Mouse (Mus musculus) neural tube, embryonic 11.5 days (tissue): ENCODE results near the gene Degs2. TPM values are rescaled to one million over a fixed set of nuclear protein-coding genes. Genes with fewer than 3 reads are reported as not detected.

Source experiments
- ATAC-seq: fragments of 200-750 bp; cut with Nextera tagmentation; 2 replicates; pipeline ENCODE4 v1.8.0; 2017; ENCODE audit warnings: moderate number of reproducible peaks, mild to moderate bottlenecking, moderate TSS enrichment, moderate library complexity; ENCODE audit not compliant: insufficient read depth, low FRiP score, low TSS enrichment
- DNase-seq: peaks from one replicate; pipeline ENCODE4 v3.0.0-alpha.2; 2015; ENCODE audit warnings: low spot score
- H3K27ac ChIP-seq: fragments of 300-500 bp; sonication (generic); 2 replicates; pipeline ENCODE4 v1.5.1; 2014; ENCODE audit warnings: low read depth, mild to moderate bottlenecking, low read length
- H3K27me3 ChIP-seq: fragments of 300-500 bp; sonication (generic); 2 replicates; pipeline ENCODE4 v1.6.1; 2014; ENCODE audit warnings: mild to moderate bottlenecking, low read length, mixed read lengths; ENCODE audit not compliant: control insufficient read depth, insufficient read depth
- H3K36me3 ChIP-seq: fragments of 300-500 bp; sonication (generic); 2 replicates; pipeline ENCODE4 v1.6.1; 2014; ENCODE audit warnings: mild to moderate bottlenecking, low read length, moderate library complexity, mixed read lengths; ENCODE audit not compliant: control insufficient read depth, insufficient read depth
- H3K4me1 ChIP-seq: fragments of 300-500 bp; sonication (generic); 2 replicates; pipeline ENCODE4 v1.6.1; 2014; ENCODE audit warnings: low read length, mixed read lengths; ENCODE audit not compliant: control insufficient read depth, insufficient read depth
- H3K4me2 ChIP-seq: fragments of 300-500 bp; sonication (generic); 2 replicates; pipeline ENCODE4 v1.6.1; 2014; ENCODE audit warnings: low read depth, mild to moderate bottlenecking, moderate library complexity
- H3K4me3 ChIP-seq: fragments of 300-500 bp; sonication (generic); 2 replicates; pipeline ENCODE4 v1.5.1; 2014; ENCODE audit warnings: low read depth, low read length
- H3K9ac ChIP-seq: fragments of 300-500 bp; sonication (generic); 2 replicates; pipeline ENCODE4 v1.6.1; 2014; ENCODE audit warnings: mild to moderate bottlenecking, low read length
- H3K9me3 ChIP-seq: fragments of 300-500 bp; sonication (generic); 2 replicates; pipeline ENCODE4 v1.6.1; 2016; ENCODE audit warnings: low read length; ENCODE audit not compliant: control insufficient read depth
- WGBS: fragments of 180-500 bp; shearing (Covaris S2); extraction: QIAGEN DNeasy Blood & Tissue Kit; methylation state at CpG from one replicate; pipeline ENCODE4 v1.1.7; 2014; 5-methylcytosine and 5-hydroxymethylcytosine counted together
- polyA plus RNA-seq: library from polyadenylated mRNA; unstranded; fragments of >200 nt; fragmentation: Nextera tagmentation; extraction: Ambion mirVana; gene quantifications from 2 replicates; pipeline ENCODE4 v1.2.1, GENCODE M21; 2014

Degs2 gene
- polyA plus RNA-seq, 1 experiment from 2014 or later, result 1.8 TPM

- Histone ChIP-seq H3K27me3 (no peaks in the 10 kb centered on the region), H3K9ac (no peak overlapping the region), H3K27ac (no peak overlapping the region), H3K4me3 (no peak overlapping the region), H3K4me1 (no peaks in the 10 kb centered on the region), H3K36me3 (no peaks in the 10 kb centered on the region), H3K4me2 (no peak overlapping the region), H3K9me3 (no peaks in the 10 kb centered on the region)
- WGBS, result 75% methylated on average over 2 of the region's 2 CpGs
- ATAC-seq, result no peak
- DNase-seq, result no peak
These were observed 8.5 kb downstream of the Degs2 start for GRCm38 (mm10) chr12:108693592-108693991.

DNA sequence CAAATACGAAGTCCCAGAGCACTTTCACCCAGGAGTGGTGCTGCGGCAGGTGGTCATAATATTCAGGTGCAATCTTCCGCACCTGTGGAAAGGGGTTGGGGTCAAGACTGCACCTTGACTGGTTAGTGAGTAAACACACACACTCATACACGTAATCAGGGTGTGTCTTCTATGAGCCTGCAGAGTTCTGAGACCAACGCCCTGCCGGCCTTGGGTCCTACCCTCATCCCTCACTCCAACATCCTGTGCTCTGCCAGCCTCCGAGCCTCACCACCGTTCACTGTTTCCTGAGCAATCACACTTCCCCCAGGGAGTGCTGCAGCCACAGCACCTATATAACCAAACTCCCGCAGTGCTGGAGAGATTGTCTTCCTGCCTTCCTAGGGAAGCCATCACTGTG lies 11.6 kb downstream of the Degs2 start:
- Histone ChIP-seq H3K9me3 (no peaks in the 10 kb centered on the region), H3K27me3 (no peaks in the 10 kb centered on the region), H3K4me1 (no peaks in the 10 kb centered on the region), H3K4me3 (no peak overlapping the region), H3K27ac (no peak overlapping the region), H3K4me2 (no peak overlapping the region), H3K9ac (no peak overlapping the region), H3K36me3 (peaks cover 5% of the 10 kb centered on the region)
- ATAC-seq (no peak), DNase-seq (no peak)
- WGBS, result 78% methylated on average over 9 of the region's 9 CpGs

DNA sequence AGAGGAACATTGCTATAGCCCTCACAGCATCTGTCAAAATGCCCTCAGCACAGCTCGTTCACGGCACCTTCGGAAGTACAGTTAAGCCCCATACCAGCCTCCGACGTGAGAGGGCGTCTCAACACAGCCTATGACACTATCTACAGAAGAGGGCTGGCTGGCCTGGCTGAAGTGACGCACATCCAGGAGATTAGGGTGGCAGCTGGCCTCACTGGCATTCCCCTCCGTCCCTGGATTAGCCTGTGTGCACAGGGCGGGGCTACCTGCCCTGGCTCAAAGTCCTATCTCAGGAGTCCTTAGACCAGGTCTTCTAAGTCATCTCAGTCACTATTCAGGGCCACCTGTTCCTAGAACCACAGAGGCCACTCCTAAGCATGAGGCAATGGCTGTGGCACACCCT lies 12.9 kb downstream of the Degs2 start:
- DNase-seq (no peak), ATAC-seq (no peak)
- H3K27me3 ChIP-seq, result no peaks in the 10 kb centered on the region
- no peak overlapping the region for H3K27ac ChIP-seq
- 86% methylated on average over 9 of the region's 9 CpGs for WGBS
- H3K4me3 ChIP-seq, result no peak overlapping the region
- no peak overlapping the region for H3K9ac ChIP-seq
- H3K4me1 ChIP-seq, result no peaks in the 10 kb centered on the region
- peaks cover 5% of the 10 kb centered on the region for H3K36me3 ChIP-seq
- H3K9me3 ChIP-seq, result no peaks in the 10 kb centered on the region
- H3K4me2 ChIP-seq, result no peak overlapping the region

DNA sequence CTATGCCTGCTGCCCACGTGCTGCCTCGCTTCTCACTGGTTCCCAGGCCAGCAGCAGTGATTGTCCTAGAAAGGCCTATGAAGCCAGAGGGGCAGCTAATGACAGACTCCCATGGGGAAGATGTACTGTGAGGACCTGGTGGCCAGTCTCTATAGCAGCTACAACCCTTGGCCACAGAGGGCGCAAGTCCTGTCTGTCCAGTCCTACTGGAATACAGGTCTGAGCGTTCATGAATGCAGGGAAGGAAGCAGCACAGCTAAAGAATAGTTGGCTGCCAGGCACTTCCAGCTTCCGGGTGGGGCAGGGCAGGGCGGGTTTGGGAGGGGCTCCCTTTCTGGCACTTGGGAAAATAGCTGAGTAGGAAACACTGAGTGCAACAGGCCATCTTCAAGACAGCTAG lies 15.2 kb downstream of the Degs2 start:
- Histone ChIP-seq H3K27me3 (no peaks in the 10 kb centered on the region), H3K4me3 (no peak overlapping the region), H3K4me1 (no peaks in the 10 kb centered on the region), H3K9ac (no peak overlapping the region), H3K27ac (no peak overlapping the region), H3K9me3 (no peaks in the 10 kb centered on the region), H3K36me3 (peaks cover 10% of the 10 kb centered on the region), H3K4me2 (no peak overlapping the region)
- ATAC-seq, result no peak
- DNase-seq, result no peak
- 75% methylated on average over 6 of the region's 6 CpGs for WGBS

DNA sequence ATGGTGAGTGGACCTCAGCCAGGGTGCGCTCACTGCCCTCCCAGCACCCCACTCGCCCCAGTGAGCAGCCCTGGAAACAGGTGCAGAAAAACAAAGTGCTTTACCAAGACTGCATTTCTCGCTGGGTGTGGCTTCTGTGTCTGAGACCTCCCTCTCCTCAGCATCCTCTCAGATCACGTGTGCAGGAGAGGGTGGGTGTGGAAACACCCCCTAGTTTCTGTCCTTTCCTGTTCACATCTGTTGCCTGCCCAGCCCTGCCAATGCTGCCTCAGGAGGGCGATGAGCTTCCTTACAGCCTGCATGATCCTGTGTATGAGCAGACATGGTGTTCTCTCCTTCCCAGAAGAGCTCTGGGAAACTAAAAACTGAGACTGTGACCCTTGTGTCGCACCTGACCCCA lies 15.7 kb downstream of the Degs2 start:
- no peaks in the 10 kb centered on the region for H3K9me3 ChIP-seq
- no peak overlapping the region for H3K9ac ChIP-seq
- H3K4me3 ChIP-seq, result no peak overlapping the region
- no peak overlapping the region for H3K4me2 ChIP-seq
- no peaks in the 10 kb centered on the region for H3K27me3 ChIP-seq
- peaks cover 13% of the 10 kb centered on the region for H3K36me3 ChIP-seq
- no peaks in the 10 kb centered on the region for H3K4me1 ChIP-seq
- H3K27ac ChIP-seq, result no peak overlapping the region
- WGBS, result 81% methylated on average over 6 of the region's 6 CpGs
- no peak for DNase-seq
- no peak for ATAC-seq

- DNase-seq, result no peak
- H3K36me3 ChIP-seq, result peaks cover 26% of the 10 kb centered on the region
- no peaks in the 10 kb centered on the region for H3K4me1 ChIP-seq
- H3K9me3 ChIP-seq, result no peaks in the 10 kb centered on the region
- 92% methylated on average over 13 of the region's 13 CpGs for WGBS
- ATAC-seq, result no peak
- no peak overlapping the region for H3K9ac ChIP-seq
- no peak overlapping the region for H3K27ac ChIP-seq
- no peak overlapping the region for H3K4me3 ChIP-seq
- H3K27me3 ChIP-seq, result no peaks in the 10 kb centered on the region
- H3K4me2 ChIP-seq, result no peak overlapping the region
These were observed 19.7 kb downstream of the Degs2 start for GRCm38 (mm10) chr12:108682240-108683023.

DNA sequence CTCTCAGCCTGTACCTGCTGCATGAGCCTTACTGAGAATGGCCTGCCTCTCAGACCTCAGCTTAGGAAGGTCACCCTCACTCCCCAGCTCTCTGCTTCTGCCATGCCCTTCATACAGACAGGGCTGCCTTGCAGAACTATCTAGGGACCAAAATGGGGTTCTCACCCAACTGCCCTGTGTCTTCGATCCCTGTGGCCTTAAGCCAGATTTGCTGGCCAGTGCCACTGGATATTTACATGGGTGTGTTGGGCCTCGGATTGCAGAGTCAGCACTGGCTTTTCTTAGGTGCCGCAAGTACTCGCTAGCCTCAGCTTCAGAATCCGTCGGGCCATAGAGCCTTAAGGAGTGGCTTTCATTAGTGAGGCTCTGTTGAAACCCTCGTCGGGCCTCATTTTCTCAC lies 21.3 kb downstream of the Degs2 start:
- Histone ChIP-seq H3K9ac (no peak overlapping the region), H3K27me3 (no peaks in the 10 kb centered on the region), H3K36me3 (peaks cover 28% of the 10 kb centered on the region), H3K4me3 (no peak overlapping the region), H3K4me1 (no peaks in the 10 kb centered on the region), H3K4me2 (no peak overlapping the region), H3K27ac (no peak overlapping the region), H3K9me3 (no peaks in the 10 kb centered on the region)
- DNase-seq (no peak), ATAC-seq (no peak)
- 95% methylated on average over 8 of the region's 8 CpGs for WGBS

DNA sequence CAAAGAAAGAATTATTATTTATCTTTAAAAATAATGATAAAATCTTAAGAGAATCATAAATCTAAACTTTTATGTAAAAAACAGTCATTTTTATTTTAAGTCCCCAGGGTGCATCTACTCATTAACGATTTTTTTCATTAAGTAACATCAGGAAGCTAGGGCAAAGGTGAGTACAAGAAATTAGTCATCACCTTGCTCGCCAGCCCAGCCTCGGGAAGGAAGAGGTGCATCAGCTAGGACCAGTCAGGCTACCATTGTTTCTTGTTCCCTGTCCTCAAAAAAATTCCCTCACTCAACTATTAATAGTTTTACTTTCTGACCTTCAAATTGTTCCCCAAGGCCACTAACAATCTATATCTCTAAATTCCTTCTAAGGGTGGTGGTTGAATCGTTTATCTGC lies 23.7 kb downstream of the Degs2 start:
- Histone ChIP-seq H3K4me1 (no peaks in the 10 kb centered on the region), H3K4me2 (no peak overlapping the region), H3K9ac (no peak overlapping the region), H3K9me3 (no peaks in the 10 kb centered on the region), H3K27ac (no peak overlapping the region), H3K27me3 (no peaks in the 10 kb centered on the region), H3K4me3 (no peak overlapping the region), H3K36me3 (peaks cover 29% of the 10 kb centered on the region)
- WGBS, result 88% methylated on average over 4 of the region's 4 CpGs
- DNase-seq (no peak), ATAC-seq (no peak)

DNA sequence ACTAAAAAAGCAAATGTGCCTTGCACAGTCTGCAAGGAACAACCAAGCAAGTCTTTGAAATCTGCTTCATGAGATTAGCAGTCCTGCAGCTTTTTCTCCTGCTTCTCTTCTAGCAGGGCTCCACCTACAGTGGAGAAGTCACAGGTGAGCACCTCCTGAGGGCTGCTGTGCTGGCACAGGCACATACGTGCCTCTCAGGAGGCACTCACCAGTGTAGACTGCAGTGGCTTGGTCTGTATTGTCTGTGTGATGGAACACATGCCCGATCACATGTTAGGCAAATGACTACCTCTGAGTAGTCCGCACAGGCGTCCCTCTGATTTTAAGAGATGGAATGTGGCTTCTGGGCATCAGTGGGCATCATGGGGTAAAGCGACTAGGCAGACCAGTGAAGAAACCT lies 25.0 kb downstream of the Degs2 start:
- no peak for ATAC-seq
- Histone ChIP-seq H3K9ac (no peak overlapping the region), H3K27ac (no peak overlapping the region), H3K36me3 (peaks cover 28% of the 10 kb centered on the region), H3K27me3 (no peaks in the 10 kb centered on the region), H3K9me3 (no peaks in the 10 kb centered on the region), H3K4me1 (no peaks in the 10 kb centered on the region), H3K4me3 (no peak overlapping the region), H3K4me2 (no peak overlapping the region)
- WGBS, result 91% methylated on average over 5 of the region's 5 CpGs
- no peak for DNase-seq
